Mouse (Mus musculus) midbrain, embryonic 13.5 days (tissue): Measurements from ENCODE around the gene Irf2. TPM values are rescaled to one million over a fixed set of nuclear protein-coding genes. Genes with fewer than 3 reads are reported as not detected.

Source experiments
- ATAC-seq: fragments of 200-750 bp; cut with Nextera tagmentation; 2 replicates; pipeline ENCODE4 v1.8.0; 2017; ENCODE audit warnings: mild to moderate bottlenecking, moderate TSS enrichment, moderate library complexity
- H3K27ac ChIP-seq: fragments of 300-500 bp; sonication (generic); 2 replicates; pipeline ENCODE4 v1.5.1; 2015; ENCODE audit warnings: inconsistent platforms, mild to moderate bottlenecking, moderate library complexity
- H3K27me3 ChIP-seq: fragments of 300-500 bp; sonication (generic); 2 replicates; pipeline ENCODE4 v1.6.1; 2015; ENCODE audit warnings: mild to moderate bottlenecking, inconsistent platforms
- H3K36me3 ChIP-seq: fragments of 300-500 bp; sonication (generic); 2 replicates; pipeline ENCODE4 v1.6.1; 2015; ENCODE audit warnings: mild to moderate bottlenecking, inconsistent platforms
- H3K4me1 ChIP-seq: fragments of 300-500 bp; sonication (generic); replicated peaks from 2 replicates; pipeline ENCODE4 v1.6.1; 2015; ENCODE audit warnings: inconsistent platforms
- H3K4me2 ChIP-seq: fragments of 300-500 bp; sonication (generic); replicated peaks from 2 replicates; pipeline ENCODE4 v1.6.1; 2015; ENCODE audit warnings: moderate library complexity, mild to moderate bottlenecking, inconsistent platforms
- H3K4me3 ChIP-seq: fragments of 300-500 bp; sonication (generic); replicated peaks from 2 replicates; pipeline ENCODE4 v1.5.1; 2015; ENCODE audit warnings: mild to moderate bottlenecking, inconsistent platforms
- H3K9ac ChIP-seq: fragments of 300-500 bp; sonication (generic); replicated peaks from 2 replicates; pipeline ENCODE4 v1.6.1; 2015; ENCODE audit warnings: mild to moderate bottlenecking, inconsistent platforms
- H3K9me3 ChIP-seq: fragments of 300-500 bp; sonication (generic); 2 replicates; pipeline ENCODE4 v1.6.1; 2016; ENCODE audit warnings: mild to moderate bottlenecking, inconsistent platforms
- WGBS: fragments of 180-500 bp; shearing (Covaris S2); methylation state at CpG from one replicate; pipeline ENCODE4 v1.1.7; 2015; 5-methylcytosine and 5-hydroxymethylcytosine counted together
- polyA plus RNA-seq: library from polyadenylated mRNA; unstranded; fragments of >200 nt; fragmentation: Nextera tagmentation; extraction: Ambion mirVana; gene quantifications from 2 replicates; pipeline ENCODE4 v1.2.1, GENCODE M21; 2015

The Irf2 gene
- polyA plus RNA-seq, 1 experiment from 2014 or later: 9.8 TPM

GRCm38 (mm10) chr8:46850258-46850897 is 110.8 kb downstream of the Irf2 start:
- 93% methylated on average over 6 of the region's 6 CpGs for WGBS
- Histone ChIP-seq H3K27me3 (no peaks in the 10 kb centered on the region), H3K4me2 (no peak overlapping the region), H3K36me3 (peaks cover 11% of the 10 kb centered on the region), H3K4me1 (no peaks in the 10 kb centered on the region), H3K27ac (no peak overlapping the region), H3K9me3 (no peaks in the 10 kb centered on the region), H3K4me3 (no peak overlapping the region), H3K9ac (no peak overlapping the region)
- no peak for ATAC-seq

- Histone ChIP-seq H3K4me3 (no peak overlapping the region), H3K27me3 (no peaks in the 10 kb centered on the region), H3K27ac (no peak overlapping the region), H3K9me3 (no peaks in the 10 kb centered on the region), H3K9ac (no peak overlapping the region), H3K4me1 (no peaks in the 10 kb centered on the region), H3K36me3 (no peaks in the 10 kb centered on the region; the same call in 1 of the 2 replicates), H3K4me2 (no peak overlapping the region)
- ATAC-seq: no peak
- WGBS: 87% methylated on average over 4 of the region's 4 CpGs
Observed at GRCm38 (mm10) chr8:46851560-46851959, 112.0 kb downstream of the Irf2 start.

- Histone ChIP-seq H3K27ac (no peak overlapping the region), H3K36me3 (no peaks in the 10 kb centered on the region), H3K4me1 (no peaks in the 10 kb centered on the region), H3K9me3 (no peaks in the 10 kb centered on the region), H3K27me3 (no peaks in the 10 kb centered on the region), H3K9ac (no peak overlapping the region), H3K4me3 (no peak overlapping the region), H3K4me2 (no peak overlapping the region)
- no peak for ATAC-seq
- WGBS: 86% methylated on average over 11 of the region's 11 CpGs
Observed at GRCm38 (mm10) chr8:46852377-46852776, 112.8 kb downstream of the Irf2 start.

GRCm38 (mm10) chr8:46859164-46859846 is 119.8 kb downstream of the Irf2 start:
- Histone ChIP-seq H3K9ac (no peak overlapping the region), H3K4me2 (no peak overlapping the region), H3K27ac (0 out of 2 replicates have a peak overlapping the region, but pooled peaks have one; percentile 3), H3K27me3 (no peaks in the 10 kb centered on the region), H3K4me1 (peaks cover 9% of the 10 kb centered on the region; the same call in 1 of the 2 replicates), H3K36me3 (no peaks in the 10 kb centered on the region), H3K9me3 (no peaks in the 10 kb centered on the region), H3K4me3 (no peak overlapping the region)
- 43% methylated on average over 7 of the region's 7 CpGs for WGBS
- ATAC-seq: no peak

GRCm38 (mm10) chr8:46859847-46860167 is 120.3 kb downstream of the Irf2 start:
- Histone ChIP-seq H3K9me3 (no peaks in the 10 kb centered on the region), H3K27ac (0 out of 2 replicates have a peak overlapping the region, but pooled peaks have one; percentile 3), H3K4me2 (no peak overlapping the region), H3K27me3 (no peaks in the 10 kb centered on the region), H3K4me1 (peaks cover 9% of the 10 kb centered on the region; the same call in 1 of the 2 replicates), H3K9ac (no peak overlapping the region), H3K4me3 (no peak overlapping the region), H3K36me3 (no peaks in the 10 kb centered on the region)
- ATAC-seq: no peak
- WGBS: 45% methylated on average over 8 of the region's 8 CpGs

GRCm38 (mm10) chr8:46862508-46862907 is 123.0 kb downstream of the Irf2 start:
- no peak overlapping the region for H3K27ac ChIP-seq
- H3K36me3 ChIP-seq: no peaks in the 10 kb centered on the region
- no peak for ATAC-seq
- no peak overlapping the region for H3K9ac ChIP-seq
- H3K27me3 ChIP-seq: no peaks in the 10 kb centered on the region
- WGBS: 83% methylated on average over 5 of the region's 5 CpGs
- H3K4me1 ChIP-seq: peaks cover 9% of the 10 kb centered on the region; the same call in 1 of the 2 replicates
- H3K9me3 ChIP-seq: no peaks in the 10 kb centered on the region
- no peak overlapping the region for H3K4me2 ChIP-seq
- H3K4me3 ChIP-seq: no peak overlapping the region

- H3K27me3 ChIP-seq: no peaks in the 10 kb centered on the region
- 83% methylated on average over 1 of the region's 1 CpGs for WGBS
Observed at GRCm38 (mm10) chr8:46865428-46865827, 125.9 kb downstream of the Irf2 start.

GRCm38 (mm10) chr8:46867440-46867839 is 127.9 kb downstream of the Irf2 start:
- H3K27ac ChIP-seq: no peak overlapping the region
- no peaks in the 10 kb centered on the region for H3K27me3 ChIP-seq
- no peak overlapping the region for H3K9ac ChIP-seq
- 62% methylated on average over 4 of the region's 4 CpGs for WGBS
- no peak overlapping the region for H3K4me2 ChIP-seq
- H3K9me3 ChIP-seq: no peaks in the 10 kb centered on the region
- H3K36me3 ChIP-seq: no peaks in the 10 kb centered on the region
- no peak for ATAC-seq
- no peak overlapping the region for H3K4me3 ChIP-seq
- H3K4me1 ChIP-seq: no peaks in the 10 kb centered on the region

More at GRCm38 (mm10) chr8:46865428-46865827, 125.9 kb downstream of the Irf2 start:
- H3K4me2 ChIP-seq: no peak overlapping the region
- no peak overlapping the region for H3K9ac ChIP-seq
- no peak for ATAC-seq
- no peaks in the 10 kb centered on the region for H3K9me3 ChIP-seq
- no peaks in the 10 kb centered on the region for H3K36me3 ChIP-seq
- no peak overlapping the region for H3K4me3 ChIP-seq
- H3K27ac ChIP-seq: no peak overlapping the region
- no peaks in the 10 kb centered on the region for H3K4me1 ChIP-seq

GRCm38 (mm10) chr8:46868346-46869065 is 129.0 kb downstream of the Irf2 start:
- H3K4me1 ChIP-seq: no peaks in the 10 kb centered on the region
- no peak overlapping the region for H3K9ac ChIP-seq
- WGBS: 71% methylated on average over 8 of the region's 8 CpGs
- no peaks in the 10 kb centered on the region for H3K27me3 ChIP-seq
- no peak overlapping the region for H3K27ac ChIP-seq
- no peak overlapping the region for H3K4me2 ChIP-seq
- no peak overlapping the region for H3K4me3 ChIP-seq
- H3K9me3 ChIP-seq: no peaks in the 10 kb centered on the region
- H3K36me3 ChIP-seq: no peaks in the 10 kb centered on the region
- no peak for ATAC-seq

- Histone ChIP-seq H3K36me3 (no peaks in the 10 kb centered on the region), H3K4me1 (no peaks in the 10 kb centered on the region), H3K9ac (no peak overlapping the region), H3K4me2 (no peak overlapping the region), H3K4me3 (no peak overlapping the region), H3K27me3 (no peaks in the 10 kb centered on the region), H3K27ac (no peak overlapping the region), H3K9me3 (no peaks in the 10 kb centered on the region)
- 87% methylated on average over 6 of the region's 6 CpGs for WGBS
- ATAC-seq: no peak
Observed at GRCm38 (mm10) chr8:46869521-46869925, 130.0 kb downstream of the Irf2 start.

GRCm38 (mm10) chr8:46871086-46871485 is 131.6 kb downstream of the Irf2 start:
- Histone ChIP-seq H3K9me3 (no peaks in the 10 kb centered on the region), H3K4me3 (no peak overlapping the region), H3K36me3 (no peaks in the 10 kb centered on the region), H3K4me2 (no peak overlapping the region), H3K9ac (no peak overlapping the region), H3K4me1 (no peaks in the 10 kb centered on the region), H3K27me3 (no peaks in the 10 kb centered on the region), H3K27ac (no peak overlapping the region)
- ATAC-seq: no peak
- WGBS: 90% methylated on average over 4 of the region's 4 CpGs

- no peak overlapping the region for H3K27ac ChIP-seq
- no peaks in the 10 kb centered on the region for H3K27me3 ChIP-seq
- H3K4me3 ChIP-seq: no peak overlapping the region
- H3K4me2 ChIP-seq: no peak overlapping the region
- 44% methylated on average over 2 of the region's 2 CpGs for WGBS
- H3K4me1 ChIP-seq: no peaks in the 10 kb centered on the region
- H3K9ac ChIP-seq: no peak overlapping the region
- H3K9me3 ChIP-seq: no peaks in the 10 kb centered on the region
- no peak for ATAC-seq
- H3K36me3 ChIP-seq: no peaks in the 10 kb centered on the region
Observed at GRCm38 (mm10) chr8:46875615-46876293, 136.2 kb downstream of the Irf2 start.
